ENCODE assay signal across 11 mouse cellular contexts in genomic region chr13:98503601-98504000, GRCm38 (mm10). TPM values are rescaled to one million over a fixed set of nuclear protein-coding genes. Genes with fewer than 3 reads are reported as not detected.
DNase-seq lines count a peak whose midpoint lies in the region; ATAC-seq and TF ChIP-seq lines count a peak whose summit lies in the region.
"Had no signal": no experiment of that assay in that cellular context is flagged by ENCODE, and none has a peak within 500 bp of the region (broad histone marks: within the 10 kb centered on the region; RNA-seq: fewer than 3 reads in every experiment).

No protein-coding gene starts in this region.

- ATAC-seq in embryonic facial prominence, embryonic 13.5 days (ENCODE audit: insufficient number of reproducible peaks, insufficient read depth, low FRiP score, low TSS enrichment, low read depth) = no peak
- no peak for ATAC-seq in limb, embryonic 14.5 days (ENCODE audit: low FRiP score, low read depth)
- ATAC-seq: liver, embryonic 12.5 days had no signal

- peak overlapping the region; percentile 93 for H3K4me2 ChIP-seq in embryonic facial prominence, embryonic 13.5 days
- H3K4me2 ChIP-seq in limb, embryonic 14.5 days (replicated peaks; ENCODE audit: low read depth, low read length, severe bottlenecking) = peak overlapping the region; percentile 73

- WGBS in kidney, adult 2 months = 25% methylated on average over 8 of the region's 8 CpGs
- 2% methylated on average over 8 of the region's 8 CpGs for WGBS in embryonic facial prominence, embryonic 13.5 days
- WGBS in limb, embryonic 14.5 days = 2% methylated on average over 8 of the region's 8 CpGs

- H3K27ac ChIP-seq in kidney, adult 2 months (ENCODE audit: insufficient read depth, low read depth, low read length) = no peak overlapping the region
- no peak overlapping the region; the same call in none of the 2 replicates for H3K27ac ChIP-seq in embryonic facial prominence, embryonic 13.5 days
- H3K27ac ChIP-seq in limb, embryonic 14.5 days (replicated peaks; ENCODE audit: low read depth, low read length) = no peak overlapping the region
- H3K27ac ChIP-seq: liver, embryonic 12.5 days had no signal

- peak; percentile 4 for DNase-seq in kidney, adult 2 months
- no peak for DNase-seq in kidney, adult 11 months
- peak; percentile 10 for DNase-seq in R1 (ENCODE audit: low read depth, low spot score)
- no peak for DNase-seq in limb, embryonic 14.5 days (ENCODE audit: low spot score)
- DNase-seq in c-Kit-positive CD71-positive TER-119-positive erythroid progenitor cells, embryonic 14.5 days (ENCODE audit: low spot score) = no peak
- DNase-seq in left cerebral cortex, postnatal 10 days (ENCODE audit: extremely low spot score in 1 of 2, low spot score in 2 of 2) = no peak
- DNase-seq: gastrocnemius, postnatal 10 days; kidney, adult 8-10 months had no signal

- H3K36me3 ChIP-seq in kidney, adult 2 months (ENCODE audit: control insufficient read depth, insufficient read depth, low read length) = no peaks in the 10 kb centered on the region
- no peaks in the 10 kb centered on the region for H3K36me3 ChIP-seq in embryonic facial prominence, embryonic 13.5 days
- no peaks in the 10 kb centered on the region for H3K36me3 ChIP-seq in limb, embryonic 14.5 days (ENCODE audit: control insufficient read depth, insufficient read depth, low read length)
- H3K36me3 ChIP-seq: liver, embryonic 12.5 days had no signal

- H3K9ac ChIP-seq in embryonic facial prominence, embryonic 13.5 days = no peak overlapping the region
- no peak overlapping the region for H3K9ac ChIP-seq in limb, embryonic 14.5 days (ENCODE audit: low read depth, low read length, severe bottlenecking)
- H3K9ac ChIP-seq: liver, embryonic 12.5 days had no signal

- no peak overlapping the region for H3K4me3 ChIP-seq in kidney, adult 2 months (ENCODE audit: insufficient read depth, low read depth, low read length)
- peak overlapping the region; percentile 48 for H3K4me3 ChIP-seq in embryonic facial prominence, embryonic 13.5 days
- H3K4me3 ChIP-seq in limb, embryonic 14.5 days (replicated peaks; ENCODE audit: low read length) = peak overlapping the region; percentile 39; the same call in 1 of the 2 replicates

- intact Hi-C loops in left cerebral cortex, postnatal 10 days (cut with DNase I) = loop anchor here (5.0 kb wide), 1 partner anchor 69 kb away; no protein-coding TSS in a partner anchor

- TF ChIP-seq CTCF in kidney, adult 2 months (conservative IDR thresholded peaks at IDR 0.05; ENCODE audit: insufficient read depth, insufficient read length, low read depth, low read length) = no peak

- peaks cover 17% of the 10 kb centered on the region for H3K27me3 ChIP-seq in kidney, adult 2 months (replicated peaks; ENCODE audit: control insufficient read depth, insufficient read depth, low read length)
- peaks cover 90% of the 10 kb centered on the region for H3K27me3 ChIP-seq in embryonic facial prominence, embryonic 13.5 days
- peaks cover 91% of the 10 kb centered on the region for H3K27me3 ChIP-seq in limb, embryonic 14.5 days (ENCODE audit: control insufficient read depth, insufficient read depth, low read length)

- no peaks in the 10 kb centered on the region for H3K9me3 ChIP-seq in embryonic facial prominence, embryonic 13.5 days
- no peaks in the 10 kb centered on the region for H3K9me3 ChIP-seq in limb, embryonic 14.5 days (ENCODE audit: control insufficient read depth, low read length)
- H3K9me3 ChIP-seq: liver, embryonic 12.5 days had no signal

- TF ChIP-seq POLR2A in kidney, adult 2 months (IDR thresholded peaks at IDR 0.05; ENCODE audit: low read depth, low read length) = no peak
- no peak for TF ChIP-seq POLR2A in limb, embryonic 14.5 days (IDR thresholded peaks at IDR 0.05; ENCODE audit: borderline replicate concordance, extremely low read depth, insufficient read depth, insufficient read length)

- peaks cover 3% of the 10 kb centered on the region; the same call in 1 of the 2 replicates for H3K4me1 ChIP-seq in kidney, adult 2 months (ENCODE audit: control insufficient read depth, insufficient read depth, low read length)
- peaks cover 41% of the 10 kb centered on the region for H3K4me1 ChIP-seq in embryonic facial prominence, embryonic 13.5 days
- peaks cover 15% of the 10 kb centered on the region for H3K4me1 ChIP-seq in limb, embryonic 14.5 days (ENCODE audit: control insufficient read depth, insufficient read depth, low read length)

RNA-seq across cellular contexts. Expression of gene Gm10320, which starts 11.8 kb away (rescaled TPM):
- 1.1 and 2.0 TPM in 2 replicates for polyA plus RNA-seq in kidney, adult 2 months (2012; rRNA removed)
- polyA plus RNA-seq in embryonic facial prominence, embryonic 13.5 days (2015; fragmentation: Nextera tagmentation; extraction: Ambion mirVana) = 1.4 and 6.5 TPM in 2 replicates
- 1.3 and 1.6 TPM in 2 replicates for polyA plus RNA-seq in limb, embryonic 14.5 days (2012; rRNA removed)
- polyA plus RNA-seq in limb, embryonic 14.5 days (2014; fragmentation: Nextera tagmentation; extraction: Ambion mirVana) = 0.84 and 2.3 TPM in 2 replicates
- not detected for total RNA-seq in left cerebral cortex, postnatal 10 days (2021)
- total RNA-seq: adrenal gland, adult 18-20 months; gastrocnemius, postnatal 10 days had no signal

Comparison
In these comparisons a context has a peak if more than half of its experiments do, and no peak if none do; other contexts are left out.
1. DNase-seq: peak in kidney, adult 2 months (single experiment) and R1 (single experiment); none in kidney, adult 11 months (single experiment), limb, embryonic 14.5 days (single experiment), c-Kit-positive CD71-positive TER-119-positive erythroid progenitor cells, embryonic 14.5 days (single experiment) and left cerebral cortex, postnatal 10 days (0 of 2).